Mouse (Mus musculus) cerebellum, postnatal 25 days (tissue): Measurements from ENCODE around the gene Ablim1.

Experiments used
- DNase-seq, 2 experiments: peaks; one replicate each; pipeline ENCODE4 v3.0.0; 2021; ENCODE audit warnings: mixed read lengths in 2 of 2

Ablim1 gene

GRCm38 (mm10) chr19:57181317-57181716 is 133.4 kb downstream of the Ablim1 start:
- peak in 1 of 2 experiments; percentile 70 for DNase-seq

GRCm38 (mm10) chr19:57180908-57181307 is 133.8 kb downstream of the Ablim1 start:
- peak in 1 of 2 experiments; percentile 46 for DNase-seq

GRCm38 (mm10) chr19:57180333-57180732 is 134.4 kb downstream of the Ablim1 start:
- no peak for DNase-seq

- no peak for DNase-seq
Measured at GRCm38 (mm10) chr19:57179269-57179668, 135.4 kb downstream of the Ablim1 start.

GRCm38 (mm10) chr19:57177334-57177733 is 137.4 kb downstream of the Ablim1 start:
- DNase-seq = peak in 1 of 2 experiments; percentile 51

- DNase-seq = no peak
Measured at GRCm38 (mm10) chr19:57175077-57175476, 139.6 kb downstream of the Ablim1 start.

- no peak for DNase-seq
Measured at GRCm38 (mm10) chr19:57174541-57174940, 140.2 kb downstream of the Ablim1 start.

- DNase-seq = no peak
Measured at GRCm38 (mm10) chr19:57174045-57174444, 140.7 kb downstream of the Ablim1 start.

- no peak for DNase-seq
Measured at GRCm38 (mm10) chr19:57172321-57172720, 142.4 kb downstream of the Ablim1 start.

- no peak for DNase-seq
Measured at GRCm38 (mm10) chr19:57170880-57171279, 143.8 kb downstream of the Ablim1 start.

- no peak for DNase-seq
Measured at GRCm38 (mm10) chr19:57169485-57169884, 145.2 kb downstream of the Ablim1 start.

- no peak for DNase-seq
Measured at GRCm38 (mm10) chr19:57167721-57168120, 147.0 kb downstream of the Ablim1 start.

GRCm38 (mm10) chr19:57164882-57165281 is 149.8 kb downstream of the Ablim1 start:
- DNase-seq = no peak

- DNase-seq = peak; percentile 64 to 75
Measured at GRCm38 (mm10) chr19:57163315-57163714, 151.4 kb downstream of the Ablim1 start.

- peak; percentile 70 to 76 for DNase-seq
Measured at GRCm38 (mm10) chr19:57161978-57162727, 152.6 kb downstream of the Ablim1 start.

GRCm38 (mm10) chr19:57161010-57161660 is 153.6 kb downstream of the Ablim1 start:
- peak; percentile 59 to 79 for DNase-seq

- peak in 1 of 2 experiments; percentile 53 for DNase-seq
Measured at GRCm38 (mm10) chr19:57157731-57158343, 156.9 kb downstream of the Ablim1 start.

GRCm38 (mm10) chr19:57155121-57155884 is 159.4 kb downstream of the Ablim1 start:
- DNase-seq = no peak

- DNase-seq = peak; percentile 97
Measured at GRCm38 (mm10) chr19:57152357-57152756, 162.4 kb downstream of the Ablim1 start.

GRCm38 (mm10) chr19:57151504-57151903 is 163.2 kb downstream of the Ablim1 start:
- no peak for DNase-seq

- DNase-seq = peak; percentile 68 to 83
Measured at GRCm38 (mm10) chr19:57150275-57150674, 164.4 kb downstream of the Ablim1 start.

GRCm38 (mm10) chr19:57147746-57148145 is 167.0 kb downstream of the Ablim1 start:
- DNase-seq = no peak

- no peak for DNase-seq
Measured at GRCm38 (mm10) chr19:57146936-57147335, 167.8 kb downstream of the Ablim1 start.
